Mouse (Mus musculus) small intestine, adult 10 weeks (tissue): ENCODE data around the gene Dennd6b. TPM values are rescaled to one million over a fixed set of nuclear protein-coding genes. Genes with fewer than 3 reads are reported as not detected.

ENCODE experiments used
- polyA plus RNA-seq: library from polyadenylated mRNA; stranded (reverse); fragments of 350-450 nt; fragmentation: Illumina TruSeq; extraction: RNeasy Lipid Tissue Mini Kit (QIAGEN cat#74804); gene quantifications from one replicate; pipeline ENCODE4 v1.2.3, GENCODE M21; 2014; ENCODE audit warnings: low replicate concordance

The Dennd6b gene
- polyA plus RNA-seq: 0.11 TPM

DNA sequence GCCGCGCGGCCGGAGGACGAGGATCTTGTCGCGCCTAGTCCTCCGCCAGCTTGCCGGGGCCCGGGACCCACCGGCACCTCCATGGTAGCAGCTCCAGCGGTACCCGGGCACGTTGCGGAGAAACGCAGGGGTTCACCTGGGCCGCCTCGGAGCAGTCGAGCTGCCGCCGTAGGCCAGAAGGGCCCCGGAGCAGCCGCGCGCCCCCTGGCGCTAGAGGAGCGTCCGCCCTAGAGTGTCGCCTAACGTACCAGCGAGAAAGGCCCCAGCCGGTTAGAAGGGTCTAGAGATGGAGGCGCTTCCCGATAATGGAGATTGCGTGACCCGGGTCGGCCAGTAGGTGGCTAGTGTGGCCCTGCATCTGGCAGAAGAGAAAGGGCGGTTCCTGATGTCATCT lies at the start of gene Dennd6b:
Gene Dennd6b, minus strand, starts transcription at position 184 of the 394 bp plus-strand sequence.

DNA sequence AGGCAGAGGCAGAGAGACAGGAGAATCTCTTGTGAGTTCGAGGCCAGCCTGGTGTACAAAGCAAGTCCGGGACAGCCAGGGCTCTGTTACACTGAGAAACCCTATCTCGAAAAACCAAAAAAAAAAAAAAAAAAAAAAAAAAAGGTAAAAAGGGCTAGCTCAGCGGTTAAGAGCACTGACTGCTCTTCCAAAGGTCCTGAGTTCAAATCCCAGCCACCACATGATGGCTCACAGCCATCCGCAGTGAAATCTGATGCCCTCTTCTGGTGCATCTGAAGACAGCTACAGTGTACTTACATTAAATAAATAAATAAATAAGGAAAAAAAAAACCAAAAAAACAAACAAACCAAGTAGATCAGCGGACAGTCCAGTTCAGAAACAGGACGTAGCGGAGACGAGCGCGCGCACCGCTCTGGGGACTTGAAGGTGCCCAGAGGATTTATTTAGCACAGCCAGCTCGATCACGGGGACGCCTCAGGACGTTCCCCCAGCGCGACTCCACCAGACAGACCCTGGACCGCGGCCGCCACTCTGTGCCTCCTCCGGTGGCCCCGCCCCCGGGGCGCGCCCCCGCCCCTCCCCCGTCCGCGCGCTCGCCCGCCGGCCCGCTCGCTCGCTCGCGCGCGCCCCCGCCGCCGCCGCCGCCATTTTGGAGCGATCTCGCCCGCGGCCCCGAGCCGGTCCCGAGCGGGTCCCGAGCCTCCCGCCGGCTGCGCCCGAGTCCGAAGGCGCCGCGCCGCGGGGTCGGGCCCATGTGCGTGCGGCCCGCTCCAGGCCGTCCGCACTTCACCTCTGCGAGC lies 14.8 kb upstream of the Dennd6b start, which contains the start of gene Ppp6r2:
Gene Ppp6r2, plus strand, starts transcription at position 639 of the 801 bp plus-strand sequence.

DNA sequence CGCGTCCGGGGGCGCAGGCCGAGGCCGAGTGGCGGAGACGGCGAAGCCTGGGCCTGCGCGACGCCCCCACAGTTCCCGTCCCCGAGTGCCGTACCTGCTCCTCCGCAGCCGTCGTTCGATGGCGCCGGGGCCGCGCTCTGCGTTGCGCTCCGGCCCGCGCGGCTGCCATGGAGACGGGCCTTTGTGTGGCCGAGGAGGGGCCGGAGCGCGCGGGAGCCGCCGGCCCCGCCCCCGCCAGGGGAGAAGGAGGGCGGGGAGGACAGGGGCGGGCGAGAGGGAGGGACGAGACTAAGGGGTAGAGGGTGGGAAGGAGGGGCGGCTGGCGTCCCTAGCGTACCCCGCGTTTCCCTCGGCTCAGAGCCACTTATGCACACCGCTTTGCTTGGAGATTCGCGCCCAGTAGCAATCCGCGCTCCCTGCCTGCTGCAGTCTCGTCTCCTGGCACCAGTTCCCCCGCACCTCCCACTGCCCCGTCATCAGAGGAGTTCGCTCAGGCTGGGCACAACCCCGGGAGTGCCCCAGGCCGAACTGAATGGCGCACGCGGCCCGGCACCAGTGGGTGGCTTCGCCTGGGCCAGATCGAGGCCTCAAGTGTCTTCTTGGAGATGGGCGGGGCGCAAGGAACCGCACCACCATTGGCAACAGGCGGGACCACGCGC lies 15.6 kb downstream of the Dennd6b start, which contains the start of gene Plxnb2:
Gene Plxnb2, minus strand, starts transcription at position 218 of the 659 bp plus-strand sequence.

DNA sequence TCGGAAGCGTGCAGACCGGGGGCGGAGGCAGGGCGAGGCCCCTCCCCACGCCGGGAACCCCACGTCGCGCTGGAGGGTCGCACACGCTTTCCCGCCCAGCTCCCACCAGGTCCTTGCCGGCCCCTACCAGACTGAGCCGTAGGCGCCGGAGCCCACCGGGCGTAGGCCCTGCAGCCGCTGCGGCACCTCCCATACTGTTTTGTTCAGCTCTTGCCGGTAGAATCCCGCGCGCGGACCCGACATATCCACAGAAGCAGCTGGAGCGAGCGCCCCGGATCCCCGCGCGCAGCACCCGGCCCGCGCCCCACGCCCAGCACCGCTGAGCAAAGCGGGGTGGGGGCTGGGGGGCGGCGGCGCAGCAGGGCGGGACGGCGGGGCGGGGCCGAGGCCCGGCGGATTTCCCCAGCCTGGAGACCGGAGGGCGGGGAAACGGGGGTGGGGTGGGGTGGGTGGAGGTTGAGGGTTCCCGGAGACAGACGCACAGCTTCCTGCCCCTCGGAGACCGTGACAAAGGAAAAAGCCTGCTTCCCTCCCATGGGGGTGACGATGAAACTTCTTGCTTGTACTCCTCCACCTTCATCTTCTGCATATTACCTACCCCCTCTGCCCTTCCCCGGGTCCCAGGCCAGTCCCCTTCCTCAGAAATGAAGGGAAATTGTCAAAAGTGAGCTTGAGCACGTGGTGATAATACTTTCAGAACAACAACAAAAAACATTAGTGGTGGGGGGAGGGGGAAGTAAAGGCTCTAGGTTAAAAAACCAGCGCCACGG lies 46.8 kb downstream of the Dennd6b start, which contains the start of gene Mapk11:
Gene Mapk11, minus strand, starts transcription at position 358 of the 770 bp plus-strand sequence.

DNA sequence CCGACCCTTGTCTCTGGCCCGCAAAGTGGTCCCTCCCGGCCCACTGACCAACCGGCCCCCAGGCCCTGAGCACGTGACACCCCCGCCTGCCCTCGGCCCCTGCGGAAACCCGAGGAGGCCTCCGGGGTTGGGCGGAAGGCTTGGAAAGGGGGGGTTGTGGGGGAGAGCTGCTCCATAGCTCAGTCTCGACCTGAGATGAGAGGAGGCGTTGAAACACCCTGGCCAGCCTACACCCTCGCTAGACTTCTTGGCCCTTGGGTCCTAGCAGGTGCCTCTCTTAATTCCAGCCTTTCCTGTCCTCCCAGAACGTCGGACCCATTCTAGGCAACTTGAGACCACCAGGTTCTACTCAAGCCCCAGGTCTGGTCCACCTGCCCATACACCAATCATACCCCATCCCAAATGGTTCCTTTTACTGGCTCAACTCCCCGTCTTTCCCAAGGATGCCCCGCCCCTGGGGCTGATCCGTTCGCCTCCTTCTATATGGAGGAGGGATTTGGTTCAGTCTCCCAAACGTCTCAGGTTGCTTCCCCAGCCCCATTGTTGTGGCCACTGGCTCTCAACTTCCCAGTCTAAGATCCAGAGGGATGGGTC lies 55.5 kb downstream of the Dennd6b start, which contains the start of gene Mapk12:
Gene Mapk12, minus strand, starts transcription at position 45 of the 594 bp plus-strand sequence.

Other genes with a start within 250 kb of the Dennd6b start
- not detected for gene Ttll8, start 242.1 kb downstream of the Dennd6b start, polyA plus RNA-seq
- gene Mlc1, start 217.5 kb downstream of the Dennd6b start, polyA plus RNA-seq: not detected
- not detected for gene Mov10l1, start 213.6 kb downstream of the Dennd6b start, polyA plus RNA-seq
- gene Panx2, start 136.8 kb downstream of the Dennd6b start, polyA plus RNA-seq: not detected
- 5.7 TPM for gene Trabd, start 121.4 kb downstream of the Dennd6b start, polyA plus RNA-seq
- 2.7 TPM for gene Selenoo, start 107.4 kb downstream of the Dennd6b start, polyA plus RNA-seq
- gene Tubgcp6, start 73.4 kb downstream of the Dennd6b start, polyA plus RNA-seq: 0.85 TPM
- gene Hdac10, start 67.8 kb downstream of the Dennd6b start, polyA plus RNA-seq: not detected
- 0.33 TPM for gene Mapk12, start 55.8 kb downstream of the Dennd6b start, polyA plus RNA-seq
- gene Mapk11, start 46.9 kb downstream of the Dennd6b start, polyA plus RNA-seq: 0.15 TPM
- gene Plxnb2, start 15.7 kb downstream of the Dennd6b start, polyA plus RNA-seq: 3.4 TPM
- gene Ppp6r2, start 15.1 kb upstream of the Dennd6b start, polyA plus RNA-seq: 6.9 TPM
- 1.7 TPM for gene Sbf1, start 118.8 kb upstream of the Dennd6b start, polyA plus RNA-seq
- gene Adm2, start 126.2 kb upstream of the Dennd6b start, polyA plus RNA-seq: not detected
- not detected for gene Miox, start 137.9 kb upstream of the Dennd6b start, polyA plus RNA-seq
- gene Lmf2, start 159.2 kb upstream of the Dennd6b start, polyA plus RNA-seq: not detected
- gene Ncaph2, start 159.2 kb upstream of the Dennd6b start, polyA plus RNA-seq: 4.1 TPM
- 0.37 TPM for gene Sco2, start 177.3 kb upstream of the Dennd6b start, polyA plus RNA-seq
- gene Tymp, start 180.5 kb upstream of the Dennd6b start, polyA plus RNA-seq: not detected
- gene Odf3b, start 182.8 kb upstream of the Dennd6b start, polyA plus RNA-seq: not detected
- gene Klhdc7b, start 188.4 kb upstream of the Dennd6b start, polyA plus RNA-seq: not detected
- not detected for gene Syce3, start 214.0 kb upstream of the Dennd6b start, polyA plus RNA-seq
- 0.52 TPM for gene Cpt1b, start 229.4 kb upstream of the Dennd6b start, polyA plus RNA-seq
- gene C730034F03Rik, start 233.1 kb upstream of the Dennd6b start, polyA plus RNA-seq: 3.6 TPM
- not detected for gene Gm44502, start 233.2 kb upstream of the Dennd6b start, polyA plus RNA-seq
- gene Chkb, start 233.4 kb upstream of the Dennd6b start, polyA plus RNA-seq: 125 TPM